In genomic region chr3:130584007-130584406, GRCm38 (mm10) we compare ENCODE assay signal across 26 mouse cellular contexts. TPM values are rescaled to one million over a fixed set of nuclear protein-coding genes. Genes with fewer than 3 reads are reported as not detected.
A peak's percentile ranks its signal among the peaks of the same experiment; 100 is the strongest.
DNase-seq lines count a peak whose midpoint lies in the region; ATAC-seq and TF ChIP-seq lines count a peak whose summit lies in the region.
"Had no signal": no experiment of that assay in that cellular context is flagged by ENCODE, and none has a peak within 500 bp of the region (broad histone marks: within the 10 kb centered on the region; RNA-seq: fewer than 3 reads in every experiment).

No protein-coding gene starts in this region.

- H3K36me3 ChIP-seq in kidney, embryonic 14.5 days (ENCODE audit: control insufficient read depth, insufficient read depth, low read length), result no peaks in the 10 kb centered on the region
- H3K36me3 ChIP-seq in kidney, adult 2 months (ENCODE audit: control insufficient read depth, insufficient read depth, low read length), result no peaks in the 10 kb centered on the region
- H3K36me3 ChIP-seq in kidney, embryonic 16.5 days (ENCODE audit: insufficient read depth, low read length), result no peaks in the 10 kb centered on the region
- H3K36me3 ChIP-seq in testis, adult 2 months (ENCODE audit: control insufficient read depth, insufficient read depth, low read length), result no peaks in the 10 kb centered on the region
- H3K36me3 ChIP-seq: embryonic facial prominence, embryonic 10.5 days; embryonic facial prominence, embryonic 12.5 days; G1E had no signal

- no peaks in the 10 kb centered on the region for H3K27me3 ChIP-seq in kidney, embryonic 14.5 days (ENCODE audit: control insufficient read depth, insufficient read depth, low read length)
- H3K27me3 ChIP-seq in kidney, adult 2 months (replicated peaks; ENCODE audit: control insufficient read depth, insufficient read depth, low read length), result no peaks in the 10 kb centered on the region; the same call in 1 of the 2 replicates
- H3K27me3 ChIP-seq in kidney, embryonic 16.5 days (ENCODE audit: insufficient read depth, low read length), result no peaks in the 10 kb centered on the region
- H3K27me3 ChIP-seq in testis, adult 2 months (ENCODE audit: control insufficient read depth, insufficient read depth, low read length), result no peaks in the 10 kb centered on the region
- H3K27me3 ChIP-seq: CH12.LX; embryonic facial prominence, embryonic 12.5 days; forebrain, embryonic 13.5 days; Patski had no signal

- TF ChIP-seq POLR2A in kidney, adult 2 months (IDR thresholded peaks at IDR 0.05; ENCODE audit: low read depth, low read length), result no peak
- TF ChIP-seq POLR2A in testis, adult 2 months (IDR thresholded peaks at IDR 0.05; ENCODE audit: control insufficient read depth, low read depth, low read length), result no peak

- peak; percentile 29 for DNase-seq in kidney, adult 11 months
- DNase-seq in kidney, adult 2 months, result peak; percentile 8
- no peak for DNase-seq in kidney, postnatal 25 days
- no peak for DNase-seq in kidney, adult 9 months
- DNase-seq in testis, postnatal 10 days (ENCODE audit: low spot score), result no peak
- DNase-seq: adrenal gland, adult 8-10 months; adrenal gland, postnatal 14 days; adrenal gland, postnatal 36 days; B cell, adult 2 months; cerebellum, adult 11-12 months; cerebellum, adult 2 months; cerebellum, adult 9-10 months; cerebellum, postnatal 10 days; cerebellum, postnatal 25 days had no signal

- no peak overlapping the region for H3K4me3 ChIP-seq in kidney, embryonic 14.5 days (ENCODE audit: low read length)
- no peak overlapping the region for H3K4me3 ChIP-seq in kidney, adult 2 months (ENCODE audit: insufficient read depth, low read depth, low read length)
- H3K4me3 ChIP-seq in kidney, embryonic 16.5 days (ENCODE audit: low read length), result no peak overlapping the region
- peak overlapping the region; percentile 4; the same call in 1 of the 2 replicates for H3K4me3 ChIP-seq in testis, adult 2 months (ENCODE audit: control insufficient read depth, low read depth, low read length)
- H3K4me3 ChIP-seq: embryonic facial prominence, embryonic 10.5 days; embryonic facial prominence, embryonic 12.5 days; forebrain, embryonic 13.5 days had no signal

- 73% methylated on average over 7 of the region's 7 CpGs for WGBS in kidney, embryonic 14.5 days
- 60% methylated on average over 7 of the region's 7 CpGs for WGBS in kidney, adult 2 months
- 65% methylated on average over 7 of the region's 7 CpGs for WGBS in kidney, embryonic 16.5 days

- no peak overlapping the region for H3K9ac ChIP-seq in kidney, embryonic 14.5 days (ENCODE audit: low read depth, low read length)
- H3K9ac ChIP-seq in kidney, embryonic 16.5 days (replicated peaks; ENCODE audit: low read length), result no peak overlapping the region
- H3K9ac ChIP-seq: embryonic facial prominence, embryonic 12.5 days; forebrain, embryonic 13.5 days had no signal

- no peak for ATAC-seq in kidney, embryonic 14.5 days (ENCODE audit: low FRiP score, low TSS enrichment)
- ATAC-seq in kidney, embryonic 16.5 days (ENCODE audit: low FRiP score, low TSS enrichment), result peak; percentile 62
- ATAC-seq: activated CD4-positive, CD25-positive, alpha-beta regulatory T cell, adult 4 months; CD4-positive, CD25-positive, alpha-beta regulatory T cell, adult 4 months; forebrain, embryonic 13.5 days; Patski had no signal

- no peak overlapping the region for H3K27ac ChIP-seq in kidney, embryonic 14.5 days (ENCODE audit: low read depth, low read length)
- H3K27ac ChIP-seq in kidney, adult 2 months (ENCODE audit: insufficient read depth, low read depth, low read length), result no peak overlapping the region
- no peak overlapping the region for H3K27ac ChIP-seq in kidney, embryonic 16.5 days (ENCODE audit: low read length)
- H3K27ac ChIP-seq in testis, adult 2 months (ENCODE audit: control insufficient read depth, insufficient read depth, low read depth, low read length), result no peak overlapping the region
- H3K27ac ChIP-seq: embryonic facial prominence, embryonic 10.5 days; embryonic facial prominence, embryonic 12.5 days; forebrain, embryonic 13.5 days had no signal

- H3K4me2 ChIP-seq in kidney, embryonic 14.5 days (replicated peaks; ENCODE audit: low read depth, low read length), result no peak overlapping the region
- H3K4me2 ChIP-seq in kidney, embryonic 16.5 days (replicated peaks; ENCODE audit: low read depth, low read length), result no peak overlapping the region
- H3K4me2 ChIP-seq: embryonic facial prominence, embryonic 12.5 days; forebrain, embryonic 13.5 days had no signal

- H3K4me1 ChIP-seq in kidney, embryonic 14.5 days (ENCODE audit: control insufficient read depth, insufficient read depth, low read length), result peaks cover 3% of the 10 kb centered on the region; the same call in 1 of the 2 replicates
- H3K4me1 ChIP-seq in kidney, adult 2 months (ENCODE audit: control insufficient read depth, insufficient read depth, low read length), result no peaks in the 10 kb centered on the region
- 0 out of 2 replicates have a peak, but pooled peaks cover 3% of the 10 kb centered on the region for H3K4me1 ChIP-seq in kidney, embryonic 16.5 days (ENCODE audit: insufficient read depth, low read length)
- no peaks in the 10 kb centered on the region for H3K4me1 ChIP-seq in testis, adult 2 months (ENCODE audit: control insufficient read depth, insufficient read depth, low read length)
- H3K4me1 ChIP-seq: forebrain, embryonic 13.5 days had no signal

- TF ChIP-seq CTCF in kidney, adult 2 months (conservative IDR thresholded peaks at IDR 0.05; ENCODE audit: insufficient read depth, insufficient read length, low read depth, low read length), result no peak
- TF ChIP-seq CTCF in testis, adult 2 months (IDR thresholded peaks at IDR 0.05; ENCODE audit: control insufficient read depth, insufficient read depth, insufficient replicate concordance, low read depth, low read length), result no peak

- no peaks in the 10 kb centered on the region for H3K9me3 ChIP-seq in kidney, embryonic 14.5 days (ENCODE audit: control insufficient read depth, low read length)
- no peaks in the 10 kb centered on the region for H3K9me3 ChIP-seq in kidney, embryonic 16.5 days (ENCODE audit: low read length)
- H3K9me3 ChIP-seq: embryonic facial prominence, embryonic 10.5 days; embryonic facial prominence, embryonic 12.5 days; forebrain, embryonic 13.5 days had no signal

RNA-seq across cellular contexts. Expression of gene Etnppl, which starts 33.2 kb away (rescaled TPM):
- polyA plus RNA-seq in kidney, embryonic 14.5 days (2014; fragmentation: Nextera tagmentation; extraction: Ambion mirVana), result 0.23 TPM in 1 of 2 replicates, not detected in the other
- 2.4 and 3.0 TPM in 2 replicates for polyA plus RNA-seq in kidney, adult 2 months (2012; rRNA removed)
- polyA plus RNA-seq in kidney, embryonic 16.5 days (2015; fragmentation: Nextera tagmentation; extraction: Ambion mirVana), result 0.55 and 0.91 TPM in 2 replicates
- polyA plus RNA-seq in testis, adult 2 months (2012; rRNA removed), result not detected in 2 replicates
- polyA plus RNA-seq: CD4-positive, CD25-positive, alpha-beta regulatory T cell, adult 4 months; embryonic facial prominence, embryonic 10.5 days; forebrain, embryonic 11.5 days; forebrain, embryonic 13.5 days; G1E had no signal

Comparison
In these comparisons a context has a peak if more than half of its experiments do, and no peak if none do; other contexts are left out.
1. DNase-seq: peak in kidney, adult 11 months (single experiment) and kidney, adult 2 months (single experiment); none in kidney, postnatal 25 days (0 of 2), kidney, adult 9 months (single experiment) and testis, postnatal 10 days (single experiment).